Mouse (Mus musculus) liver, adult 10 weeks (tissue): ENCODE data around the gene Spaca7. TPM values are rescaled to one million over a fixed set of nuclear protein-coding genes. Genes with fewer than 3 reads are reported as not detected.

Source experiments
- polyA plus RNA-seq: library from polyadenylated mRNA; stranded (reverse); fragments of 350-450 nt; fragmentation: Illumina TruSeq; extraction: RNeasy Lipid Tissue Mini Kit (QIAGEN cat#74804); gene quantifications from one replicate; pipeline ENCODE4 v1.2.3, GENCODE M21; 2014; ENCODE audit warnings: low read depth, low replicate concordance

Gene Spaca7
- polyA plus RNA-seq = not detected

GRCm38 (mm10) chr8:12572814-12573534 lies at the start of gene Spaca7:
Gene Spaca7 (plus strand): TSS chr8:12573029.

Other genes starting within 250 kb of the Spaca7 start
- gene Sox1, start 177.7 kb upstream of the Spaca7 start, polyA plus RNA-seq = not detected
- gene Tubgcp3, start 99.2 kb downstream of the Spaca7 start, polyA plus RNA-seq = 9.0 TPM
- gene Atp11a, start 184.0 kb downstream of the Spaca7 start, polyA plus RNA-seq = 1.8 TPM